Mouse (Mus musculus): ENCODE results near the gene Parp16. TPM values are rescaled to one million over a fixed set of nuclear protein-coding genes. Genes with fewer than 3 reads are reported as not detected.
"Not testable (repeated sequence)": the region's sequence is repeated elsewhere in the genome, so short reads cannot be mapped to it uniquely, and the experiment has no call there.

The Parp16 gene
- total RNA-seq, 2 experiments from 2014 or later = 4.2 TPM

GRCm38 (mm10) chr9:65273048-65273809 is 78.1 kb downstream of the Parp16 start:
- intact Hi-C loops (cut with DNase I) = no loop called here
- DNase-seq (ENCODE audit: low spot score) = no peak

- intact Hi-C loops (cut with DNase I) = no loop called here
- DNase-seq (ENCODE audit: low spot score) = no peak
These were observed 78.7 kb downstream of the Parp16 start for GRCm38 (mm10) chr9:65273873-65274272.

- intact Hi-C loops (cut with DNase I); DNase-seq (ENCODE audit: low spot score): not testable (repeated sequence)
These were observed 79.7 kb downstream of the Parp16 start for GRCm38 (mm10) chr9:65274851-65275250.

- intact Hi-C loops (cut with DNase I) = no loop called here
- DNase-seq (ENCODE audit: low spot score) = no peak
These were observed 80.8 kb downstream of the Parp16 start for GRCm38 (mm10) chr9:65275810-65276530.

GRCm38 (mm10) chr9:65281536-65282151 is 86.5 kb downstream of the Parp16 start:
- DNase-seq (ENCODE audit: low spot score) = peak; percentile 29
- intact Hi-C loops (cut with DNase I) = loop anchor here (2.0 kb wide), 2 partner anchors 55 to 81 kb away; no protein-coding TSS in a partner anchor

- intact Hi-C loops (cut with DNase I) = loop anchor here (1.0 to 2.0 kb wide), 3 partner anchors 56 to 150 kb away; no protein-coding TSS in a partner anchor
These were observed 88.1 kb downstream of the Parp16 start for GRCm38 (mm10) chr9:65283301-65283700.

GRCm38 (mm10) chr9:65288252-65288651 is 93.1 kb downstream of the Parp16 start:
- intact Hi-C loops (cut with DNase I); DNase-seq (ENCODE audit: low spot score): not testable (repeated sequence)

More at GRCm38 (mm10) chr9:65283301-65283700, 88.1 kb downstream of the Parp16 start:
- no peak for DNase-seq (ENCODE audit: low spot score)

Other genes with a start within 250 kb of the Parp16 start
- gene Slc24a1, start 243.7 kb upstream of the Parp16 start, total RNA-seq (2021) = under 1 TPM; 0.08 to 0.10 TPM
- gene Ints14, start 234.4 kb upstream of the Parp16 start, total RNA-seq (2021) = 10 to 100 TPM; 16.1 to 16.4 TPM
- gene Hacd3, start 173.7 kb upstream of the Parp16 start, total RNA-seq (2021) = 10 to 100 TPM; 17.3 to 18.5 TPM
- 10 to 100 TPM; 57.4 to 68.0 TPM for gene Dpp8, start 162.9 kb upstream of the Parp16 start, total RNA-seq (2021)
- gene Igdcc4, start 93.9 kb upstream of the Parp16 start, total RNA-seq (2021) = 10 to 100 TPM in 1 of 2 experiments, 1 to 10 TPM in 1; 8.9 to 10.3 TPM
- gene Igdcc3, start 54.2 kb upstream of the Parp16 start, total RNA-seq (2021) = under 1 TPM in 1 of 2 experiments, not detected in 1; 0.08 TPM
- 1 to 10 TPM; 4.8 to 6.6 TPM for gene Cilp, start 69.8 kb downstream of the Parp16 start, total RNA-seq (2021)
- 100 to 1,000 TPM; 101 to 106 TPM for gene Clpx, start 98.9 kb downstream of the Parp16 start, total RNA-seq (2021)
- gene Pdcd7, start 150.8 kb downstream of the Parp16 start, total RNA-seq (2021) = 10 to 100 TPM; 11.5 to 12.6 TPM
- under 1 TPM; 0.20 to 0.39 TPM for gene Ubap1l, start 165.7 kb downstream of the Parp16 start, total RNA-seq (2021)
- 1 to 10 TPM; 2.6 to 3.1 TPM for gene Kbtbd13, start 196.3 kb downstream of the Parp16 start, total RNA-seq (2021)
- 1 to 10 TPM; 6.4 to 8.8 TPM for gene Rasl12, start 203.2 kb downstream of the Parp16 start, total RNA-seq (2021)
- not detected for gene Slc51b, start 227.6 kb downstream of the Parp16 start, total RNA-seq (2021)
- gene Mtfmt, start 240.4 kb downstream of the Parp16 start, total RNA-seq (2021) = 1 to 10 TPM; 5.7 to 6.4 TPM